Mouse (Mus musculus): ENCODE results near the gene Smyd3. TPM values are rescaled to one million over a fixed set of nuclear protein-coding genes. Genes with fewer than 3 reads are reported as not detected.

Smyd3 gene
- polyA plus RNA-seq, 1 experiment from 2014 or later: 18.8 TPM

GRCm38 (mm10) chr1:179398639-179399038 lies 119.2 kb downstream of the Smyd3 start:
- ATAC-seq (ENCODE audit: low FRiP score, low read depth): no peak
- no peak overlapping the region for H3K27ac ChIP-seq
- no peaks in the 10 kb centered on the region for H3K36me3 ChIP-seq
- no peaks in the 10 kb centered on the region for H3K27me3 ChIP-seq (replicated peaks)
- WGBS: 84% methylated on average over 4 of the region's 4 CpGs
- no peaks in the 10 kb centered on the region for H3K4me1 ChIP-seq
- H3K9ac ChIP-seq: no peak overlapping the region
- no peaks in the 10 kb centered on the region for H3K9me3 ChIP-seq
- H3K4me3 ChIP-seq: no peak overlapping the region
- no peak overlapping the region for H3K4me2 ChIP-seq (replicated peaks)

GRCm38 (mm10) chr1:179386237-179386975 lies 131.4 kb downstream of the Smyd3 start:
- ATAC-seq (ENCODE audit: low FRiP score, low read depth): no peak
- no peaks in the 10 kb centered on the region for H3K27me3 ChIP-seq (replicated peaks)
- H3K36me3 ChIP-seq: no peaks in the 10 kb centered on the region
- H3K4me2 ChIP-seq (replicated peaks): no peak overlapping the region
- H3K9ac ChIP-seq: no peak overlapping the region
- H3K27ac ChIP-seq: no peak overlapping the region
- H3K9me3 ChIP-seq: no peaks in the 10 kb centered on the region
- H3K4me3 ChIP-seq: no peak overlapping the region
- no peaks in the 10 kb centered on the region for H3K4me1 ChIP-seq
- WGBS: 61% methylated on average over 15 of the region's 15 CpGs

- Histone ChIP-seq H3K36me3 (no peaks in the 10 kb centered on the region), H3K27ac (no peak overlapping the region), H3K4me1 (no peaks in the 10 kb centered on the region), H3K9me3 (no peaks in the 10 kb centered on the region), H3K4me3 (no peak overlapping the region), H3K9ac (no peak overlapping the region), H3K27me3 (replicated peaks) (no peaks in the 10 kb centered on the region), H3K4me2 (replicated peaks) (no peak overlapping the region)
- WGBS: 93% methylated on average over 7 of the region's 7 CpGs
- no peak for ATAC-seq (ENCODE audit: low FRiP score, low read depth)
These were observed 132.2 kb downstream of the Smyd3 start for GRCm38 (mm10) chr1:179385691-179386090.

- Histone ChIP-seq H3K4me1 (no peaks in the 10 kb centered on the region), H3K4me3 (no peak overlapping the region), H3K9ac (no peak overlapping the region), H3K27me3 (replicated peaks) (no peaks in the 10 kb centered on the region), H3K36me3 (no peaks in the 10 kb centered on the region), H3K4me2 (replicated peaks) (no peak overlapping the region), H3K27ac (no peak overlapping the region), H3K9me3 (no peaks in the 10 kb centered on the region)
- 71% methylated on average over 2 of the region's 2 CpGs for WGBS
- ATAC-seq (ENCODE audit: low FRiP score, low read depth): no peak
These were observed 133.5 kb downstream of the Smyd3 start for GRCm38 (mm10) chr1:179384296-179384695.

- Histone ChIP-seq H3K27ac (no peak overlapping the region), H3K4me2 (replicated peaks) (no peak overlapping the region), H3K27me3 (replicated peaks) (no peaks in the 10 kb centered on the region), H3K9me3 (no peaks in the 10 kb centered on the region), H3K9ac (no peak overlapping the region), H3K36me3 (no peaks in the 10 kb centered on the region), H3K4me1 (no peaks in the 10 kb centered on the region), H3K4me3 (no peak overlapping the region)
- ATAC-seq (ENCODE audit: low FRiP score, low read depth): no peak
- WGBS: 95% methylated on average over 4 of the region's 4 CpGs
These were observed 139.7 kb downstream of the Smyd3 start for GRCm38 (mm10) chr1:179378102-179378501.

- H3K36me3 ChIP-seq: no peaks in the 10 kb centered on the region
- no peaks in the 10 kb centered on the region for H3K4me1 ChIP-seq
- no peaks in the 10 kb centered on the region for H3K27me3 ChIP-seq (replicated peaks)
- WGBS: 93% methylated on average over 4 of the region's 4 CpGs
- no peak for ATAC-seq (ENCODE audit: low FRiP score, low read depth)
- no peak overlapping the region for H3K9ac ChIP-seq
- H3K9me3 ChIP-seq: no peaks in the 10 kb centered on the region
- H3K4me3 ChIP-seq: no peak overlapping the region
- no peak overlapping the region for H3K4me2 ChIP-seq (replicated peaks)
- H3K27ac ChIP-seq: no peak overlapping the region
These were observed 142.9 kb downstream of the Smyd3 start for GRCm38 (mm10) chr1:179374987-179375386.

- Histone ChIP-seq H3K4me3 (no peak overlapping the region), H3K9ac (no peak overlapping the region), H3K36me3 (no peaks in the 10 kb centered on the region), H3K27ac (no peak overlapping the region), H3K27me3 (replicated peaks) (no peaks in the 10 kb centered on the region), H3K4me2 (replicated peaks) (no peak overlapping the region), H3K4me1 (no peaks in the 10 kb centered on the region), H3K9me3 (no peaks in the 10 kb centered on the region)
- 91% methylated on average over 11 of the region's 11 CpGs for WGBS
- ATAC-seq (ENCODE audit: low FRiP score, low read depth): no peak
These were observed 143.9 kb downstream of the Smyd3 start for GRCm38 (mm10) chr1:179373911-179374310.

- Histone ChIP-seq H3K36me3 (no peaks in the 10 kb centered on the region), H3K9ac (no peak overlapping the region), H3K27me3 (replicated peaks) (no peaks in the 10 kb centered on the region), H3K27ac (no peak overlapping the region), H3K4me1 (no peaks in the 10 kb centered on the region), H3K4me2 (replicated peaks) (no peak overlapping the region), H3K4me3 (no peak overlapping the region), H3K9me3 (no peaks in the 10 kb centered on the region)
- whole genome bisulfite sequencing: 81% methylated on average over 3 of the region's 3 CpGs
- no peak for ATAC-seq (ENCODE audit: low FRiP score, low read depth)
These were observed 146.7 kb downstream of the Smyd3 start for GRCm38 (mm10) chr1:179371191-179371590.

GRCm38 (mm10) chr1:179368426-179369010 lies 149.3 kb downstream of the Smyd3 start:
- Histone ChIP-seq H3K4me3 (no peak overlapping the region), H3K36me3 (no peaks in the 10 kb centered on the region), H3K9me3 (no peaks in the 10 kb centered on the region), H3K4me2 (replicated peaks) (no peak overlapping the region), H3K4me1 (no peaks in the 10 kb centered on the region), H3K9ac (no peak overlapping the region), H3K27me3 (replicated peaks) (no peaks in the 10 kb centered on the region), H3K27ac (no peak overlapping the region)
- ATAC-seq (ENCODE audit: low FRiP score, low read depth): no peak
- 73% methylated on average over 3 of the region's 3 CpGs for WGBS

GRCm38 (mm10) chr1:179361481-179362466 lies 156.1 kb downstream of the Smyd3 start:
- H3K4me1 ChIP-seq: no peaks in the 10 kb centered on the region
- no peak overlapping the region for H3K4me3 ChIP-seq
- no peaks in the 10 kb centered on the region for H3K36me3 ChIP-seq
- WGBS: 78% methylated on average over 8 of the region's 8 CpGs
- H3K9ac ChIP-seq: no peak overlapping the region
- H3K27ac ChIP-seq: no peak overlapping the region
- ATAC-seq (ENCODE audit: low FRiP score, low read depth): no peak
- no peaks in the 10 kb centered on the region for H3K27me3 ChIP-seq (replicated peaks)
- H3K9me3 ChIP-seq: no peaks in the 10 kb centered on the region
- H3K4me2 ChIP-seq (replicated peaks): no peak overlapping the region

- no peaks in the 10 kb centered on the region for H3K36me3 ChIP-seq
- H3K9me3 ChIP-seq: no peaks in the 10 kb centered on the region
- H3K4me3 ChIP-seq: no peak overlapping the region
- H3K9ac ChIP-seq: no peak overlapping the region
- H3K4me2 ChIP-seq (replicated peaks): no peak overlapping the region
- H3K4me1 ChIP-seq: no peaks in the 10 kb centered on the region
- ATAC-seq (ENCODE audit: low FRiP score, low read depth): no peak
- 88% methylated on average over 2 of the region's 2 CpGs for WGBS
- no peaks in the 10 kb centered on the region for H3K27me3 ChIP-seq (replicated peaks)
- H3K27ac ChIP-seq: no peak overlapping the region
These were observed 160.7 kb downstream of the Smyd3 start for GRCm38 (mm10) chr1:179357111-179357510.

GRCm38 (mm10) chr1:179354250-179354649 lies 163.6 kb downstream of the Smyd3 start:
- no peak for ATAC-seq (ENCODE audit: low FRiP score, low read depth)

More at GRCm38 (mm10) chr1:179354250-179354649, 163.6 kb downstream of the Smyd3 start:
- WGBS: 88% methylated on average over 6 of the region's 6 CpGs
- no peak overlapping the region for H3K4me2 ChIP-seq (replicated peaks)
- H3K27me3 ChIP-seq (replicated peaks): no peaks in the 10 kb centered on the region
- no peak overlapping the region for H3K4me3 ChIP-seq
- no peak overlapping the region for H3K9ac ChIP-seq
- H3K27ac ChIP-seq: no peak overlapping the region
- H3K4me1 ChIP-seq: no peaks in the 10 kb centered on the region
- no peaks in the 10 kb centered on the region for H3K9me3 ChIP-seq
- H3K36me3 ChIP-seq: no peaks in the 10 kb centered on the region
